Mouse (Mus musculus) heart, embryonic 13.5 days (tissue): Measurements from ENCODE around the gene Nrxn1. TPM values are rescaled to one million over a fixed set of nuclear protein-coding genes. Genes with fewer than 3 reads are reported as not detected.
"Not testable (repeated sequence)": the region's sequence is repeated elsewhere in the genome, so short reads cannot be mapped to it uniquely, and the experiment has no call there.

ENCODE experiments used
- ATAC-seq: fragments of 200-750 bp; cut with Nextera tagmentation; 2 replicates; pipeline ENCODE4 v1.8.0; 2017; ENCODE audit warnings: moderate TSS enrichment; ENCODE audit not compliant: insufficient number of reproducible peaks, low FRiP score, low TSS enrichment; ENCODE audit errors: extremely low read depth
- H3K27ac ChIP-seq: fragments of 300-500 bp; sonication (generic); replicated peaks from 2 replicates; pipeline ENCODE4 v1.5.1; 2015; ENCODE audit warnings: moderate library complexity, mild to moderate bottlenecking, inconsistent platforms
- H3K27me3 ChIP-seq: fragments of 300-500 bp; sonication (generic); replicated peaks from 2 replicates; pipeline ENCODE4 v1.6.1; 2015; ENCODE audit warnings: mild to moderate bottlenecking, inconsistent platforms
- H3K36me3 ChIP-seq: fragments of 300-500 bp; sonication (generic); 2 replicates; pipeline ENCODE4 v1.6.1; 2015; ENCODE audit warnings: mild to moderate bottlenecking, inconsistent platforms
- H3K4me1 ChIP-seq: fragments of 300-500 bp; sonication (generic); 2 replicates; pipeline ENCODE4 v1.6.1; 2015; ENCODE audit warnings: inconsistent platforms
- H3K4me2 ChIP-seq: fragments of 300-500 bp; sonication (generic); 2 replicates; pipeline ENCODE4 v1.6.1; 2015; ENCODE audit warnings: inconsistent platforms, mild to moderate bottlenecking, moderate library complexity
- H3K4me3 ChIP-seq: fragments of 300-500 bp; sonication (generic); 2 replicates; pipeline ENCODE4 v1.5.1; 2015; ENCODE audit warnings: moderate library complexity, mild to moderate bottlenecking, inconsistent platforms
- H3K9ac ChIP-seq: fragments of 300-500 bp; sonication (generic); 2 replicates; pipeline ENCODE4 v1.6.1; 2015; ENCODE audit warnings: inconsistent platforms, mild to moderate bottlenecking, moderate library complexity
- H3K9me3 ChIP-seq: fragments of 300-500 bp; sonication (generic); 2 replicates; pipeline ENCODE4 v1.6.1; 2016; ENCODE audit warnings: inconsistent platforms
- WGBS: fragments of 180-500 bp; shearing (Covaris S2); methylation state at CpG from one replicate; pipeline ENCODE4 v1.1.7; 2015; ENCODE audit warnings: mixed read lengths; 5-methylcytosine and 5-hydroxymethylcytosine counted together
- polyA plus RNA-seq: library from polyadenylated mRNA; unstranded; fragments of >200 nt; fragmentation: Nextera tagmentation; extraction: Ambion mirVana; gene quantifications from 2 replicates; pipeline ENCODE4 v1.2.1, GENCODE M21; 2015

Nrxn1 gene
- polyA plus RNA-seq, 1 experiment from 2014 or later = 1.8 TPM

GRCm38 (mm10) chr17:90272225-90272624 lies 820.6 kb downstream of the Nrxn1 start:
- Histone ChIP-seq H3K27me3 (no peaks in the 10 kb centered on the region), H3K27ac (no peak overlapping the region), H3K4me3 (no peak overlapping the region), H3K36me3 (no peaks in the 10 kb centered on the region), H3K9me3 (no peaks in the 10 kb centered on the region), H3K4me1 (no peaks in the 10 kb centered on the region), H3K9ac (no peak overlapping the region), H3K4me2 (no peak overlapping the region)
- no peak for ATAC-seq
- WGBS = 52% methylated on average over 4 of the region's 4 CpGs

- WGBS = 34% methylated on average over 4 of the region's 4 CpGs
- H3K9ac ChIP-seq = no peak overlapping the region
- H3K4me3 ChIP-seq = no peak overlapping the region
- ATAC-seq = no peak
- H3K4me1 ChIP-seq = no peaks in the 10 kb centered on the region
- H3K27me3 ChIP-seq = no peaks in the 10 kb centered on the region
- no peaks in the 10 kb centered on the region for H3K36me3 ChIP-seq
- H3K9me3 ChIP-seq = no peaks in the 10 kb centered on the region
- H3K4me2 ChIP-seq = no peak overlapping the region
- no peak overlapping the region for H3K27ac ChIP-seq
Observed at GRCm38 (mm10) chr17:90271165-90271564, 821.7 kb downstream of the Nrxn1 start.

GRCm38 (mm10) chr17:90269143-90269542 lies 823.7 kb downstream of the Nrxn1 start:
- Histone ChIP-seq H3K4me3 (no peak overlapping the region), H3K4me1 (no peaks in the 10 kb centered on the region), H3K9ac (no peak overlapping the region), H3K4me2 (no peak overlapping the region), H3K27ac (no peak overlapping the region), H3K27me3 (no peaks in the 10 kb centered on the region), H3K9me3 (no peaks in the 10 kb centered on the region), H3K36me3 (no peaks in the 10 kb centered on the region)
- 72% methylated on average over 2 of the region's 2 CpGs for WGBS
- no peak for ATAC-seq

DNA sequence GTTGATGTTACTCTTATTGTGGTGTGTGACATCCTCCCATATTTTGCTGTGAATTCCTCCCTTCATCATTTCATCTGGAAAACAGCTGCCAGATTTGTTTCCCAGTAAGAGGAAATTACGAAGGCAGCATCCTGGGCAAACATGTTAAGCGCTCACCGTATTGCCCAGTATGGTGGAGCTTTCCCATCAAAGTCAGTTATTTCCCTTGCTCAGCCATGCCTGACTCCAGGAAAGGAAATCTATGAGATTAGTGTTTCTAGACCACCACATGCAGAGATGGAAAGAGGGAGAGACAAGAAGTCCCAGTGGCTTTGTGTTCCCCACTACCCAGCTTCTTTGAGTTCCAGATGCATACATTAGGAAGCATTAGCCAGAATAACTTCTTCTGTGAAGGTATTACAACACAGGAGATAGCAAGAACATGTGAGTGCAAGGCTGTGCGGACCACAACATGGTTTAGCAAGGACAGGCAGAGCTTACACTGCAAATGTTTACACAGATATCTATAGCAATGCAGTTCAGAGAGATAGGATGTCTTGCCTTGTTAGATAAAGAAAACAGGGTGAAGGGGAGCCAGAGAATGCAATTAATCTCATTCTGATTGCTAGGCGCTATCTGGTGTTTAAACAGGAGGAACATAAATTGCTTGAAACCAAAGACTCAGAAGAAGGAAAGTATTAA lies 839.3 kb downstream of the Nrxn1 start:
- no peak overlapping the region for H3K4me2 ChIP-seq
- H3K27me3 ChIP-seq = no peaks in the 10 kb centered on the region
- H3K4me1 ChIP-seq = no peaks in the 10 kb centered on the region; the same call in 1 of the 2 replicates
- no peak overlapping the region for H3K9ac ChIP-seq
- no peak overlapping the region for H3K4me3 ChIP-seq
- H3K9me3 ChIP-seq = no peaks in the 10 kb centered on the region
- no peaks in the 10 kb centered on the region for H3K36me3 ChIP-seq
- H3K27ac ChIP-seq = peak overlapping the region; percentile 41; the same call in 1 of the 2 replicates
- ATAC-seq = no peak
- 36% methylated on average over 5 of the region's 5 CpGs for WGBS

DNA sequence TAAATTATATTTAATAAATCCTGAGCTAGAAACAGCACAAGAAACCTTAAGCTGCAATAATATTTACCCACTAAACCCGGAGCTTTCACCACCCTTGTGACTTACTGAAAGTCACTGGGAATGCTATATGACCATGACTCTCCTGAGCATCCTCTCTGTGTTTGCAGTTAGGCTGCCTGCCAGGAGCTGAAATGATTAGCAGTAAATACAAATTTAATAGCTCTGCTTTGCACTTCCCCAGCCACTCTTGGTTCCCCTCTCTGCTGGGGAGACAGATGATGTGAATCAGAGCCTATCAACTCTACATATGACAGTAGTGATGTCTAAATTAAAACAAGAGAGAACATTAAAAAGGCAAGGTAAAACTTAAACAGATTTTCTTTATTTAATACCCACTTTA lies 840.7 kb downstream of the Nrxn1 start:
- no peak for ATAC-seq
- Histone ChIP-seq H3K4me1 (no peaks in the 10 kb centered on the region; the same call in 1 of the 2 replicates), H3K4me2 (no peak overlapping the region), H3K36me3 (no peaks in the 10 kb centered on the region), H3K27me3 (no peaks in the 10 kb centered on the region), H3K9me3 (no peaks in the 10 kb centered on the region), H3K27ac (no peak overlapping the region), H3K9ac (no peak overlapping the region), H3K4me3 (no peak overlapping the region)
- WGBS = 73% methylated on average over 1 of the region's 1 CpGs

DNA sequence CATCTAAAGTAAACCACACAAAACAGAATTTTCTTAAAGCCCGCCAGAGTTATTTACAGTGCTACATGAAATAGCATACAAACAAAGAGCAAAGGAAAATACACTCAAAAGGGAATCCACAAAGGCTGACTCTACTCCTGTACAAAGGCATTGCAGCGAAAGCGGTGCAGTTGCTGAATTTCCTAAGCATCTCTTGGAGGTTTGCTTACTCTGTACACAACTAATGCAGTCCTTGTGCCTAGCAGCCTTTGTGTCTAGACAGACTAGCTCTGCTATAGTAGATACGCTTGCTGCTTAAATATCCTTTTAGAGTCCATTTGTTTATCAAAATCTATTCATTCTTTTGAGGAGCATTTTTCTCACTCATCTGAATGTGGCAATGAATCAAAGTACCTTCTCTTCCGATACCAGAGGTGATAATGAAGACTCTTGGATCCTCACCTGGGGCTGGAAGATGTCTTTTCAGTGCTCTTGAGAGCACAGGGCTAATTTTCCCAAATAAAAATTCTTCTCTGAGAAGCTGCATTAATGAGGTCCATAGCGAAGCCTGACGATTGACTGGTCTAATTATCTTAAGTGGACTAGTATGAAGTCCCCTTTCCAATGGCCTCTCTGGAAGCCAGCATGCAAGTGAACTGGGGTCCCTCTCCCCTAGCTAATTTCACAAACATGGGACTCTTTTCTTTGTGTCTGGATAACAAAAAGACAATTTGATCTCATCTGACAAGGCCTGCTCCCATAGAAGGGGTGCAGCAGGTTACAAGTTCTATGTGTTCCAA lies 845.6 kb downstream of the Nrxn1 start:
- Histone ChIP-seq H3K27ac (no peak overlapping the region), H3K9me3 (no peaks in the 10 kb centered on the region), H3K4me1 (no peaks in the 10 kb centered on the region; the same call in 1 of the 2 replicates), H3K4me2 (no peak overlapping the region), H3K27me3 (no peaks in the 10 kb centered on the region), H3K4me3 (no peak overlapping the region), H3K36me3 (no peaks in the 10 kb centered on the region), H3K9ac (no peak overlapping the region)
- ATAC-seq = no peak
- 85% methylated on average over 7 of the region's 7 CpGs for WGBS

GRCm38 (mm10) chr17:90244339-90244738 lies 848.5 kb downstream of the Nrxn1 start:
- H3K27me3 ChIP-seq = no peaks in the 10 kb centered on the region
- no peak overlapping the region for H3K4me2 ChIP-seq
- no peak overlapping the region for H3K4me3 ChIP-seq
- no peaks in the 10 kb centered on the region for H3K36me3 ChIP-seq
- no peak for ATAC-seq
- H3K9ac ChIP-seq = no peak overlapping the region
- no peaks in the 10 kb centered on the region for H3K9me3 ChIP-seq
- H3K27ac ChIP-seq = no peak overlapping the region
- no peaks in the 10 kb centered on the region for H3K4me1 ChIP-seq
- 46% methylated on average over 2 of the region's 2 CpGs for WGBS

DNA sequence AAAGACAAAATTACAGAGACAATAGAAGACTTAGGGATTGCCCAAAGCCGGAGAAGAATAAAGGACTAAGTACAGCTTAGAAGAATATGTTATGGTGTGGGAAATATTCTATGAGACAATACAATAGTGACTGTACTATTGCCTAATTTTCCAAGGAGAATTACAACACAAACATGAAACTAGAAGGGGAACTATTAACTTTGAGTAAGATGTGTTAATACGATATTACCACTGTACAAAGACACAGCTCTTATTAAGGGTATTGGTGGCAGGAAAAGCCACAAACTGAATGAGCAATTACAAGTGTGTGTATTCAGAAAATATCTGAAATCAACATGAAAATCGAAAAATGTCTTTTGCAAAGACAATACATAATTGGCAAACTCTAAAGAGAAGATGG lies 853.9 kb downstream of the Nrxn1 start:
- WGBS = 70% methylated on average over 3 of the region's 3 CpGs
- no peak overlapping the region for H3K27ac ChIP-seq
- H3K4me1 ChIP-seq = no peaks in the 10 kb centered on the region
- no peak for ATAC-seq
- H3K4me2 ChIP-seq = no peak overlapping the region
- no peaks in the 10 kb centered on the region for H3K9me3 ChIP-seq
- H3K27me3 ChIP-seq = no peaks in the 10 kb centered on the region
- H3K9ac ChIP-seq = no peak overlapping the region
- H3K4me3 ChIP-seq = no peak overlapping the region
- no peaks in the 10 kb centered on the region for H3K36me3 ChIP-seq

DNA sequence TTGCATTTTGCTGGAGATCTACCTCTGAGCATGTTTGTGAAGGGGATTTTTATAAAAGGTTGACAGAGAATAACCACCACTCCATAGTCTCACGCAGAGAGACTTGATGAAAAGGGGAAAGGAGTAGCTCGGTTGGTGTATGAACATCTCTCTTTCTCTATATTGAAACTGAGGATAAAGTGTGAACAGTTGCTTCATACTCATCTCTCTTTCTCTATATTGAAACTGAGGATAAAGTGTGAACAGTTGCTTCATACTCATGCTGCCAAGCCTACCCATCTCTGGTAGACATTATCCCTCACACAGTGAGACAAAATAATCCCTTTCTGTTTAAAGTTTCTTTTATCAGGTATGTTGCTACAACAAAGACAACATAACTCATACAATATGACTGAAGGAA lies 854.4 kb downstream of the Nrxn1 start:
- Histone ChIP-seq H3K27me3 (no peaks in the 10 kb centered on the region), H3K36me3 (no peaks in the 10 kb centered on the region), H3K4me3 (no peak overlapping the region), H3K4me1 (no peaks in the 10 kb centered on the region), H3K9me3 (no peaks in the 10 kb centered on the region), H3K27ac (no peak overlapping the region), H3K4me2 (no peak overlapping the region), H3K9ac (no peak overlapping the region)
- 87% methylated on average over 2 of the region's 2 CpGs for WGBS
- ATAC-seq = no peak

- H3K4me2 ChIP-seq, ATAC-seq, H3K27me3 ChIP-seq, H3K36me3 ChIP-seq, H3K9ac ChIP-seq, H3K27ac ChIP-seq, H3K9me3 ChIP-seq, H3K4me1 ChIP-seq, H3K4me3 ChIP-seq: not testable (repeated sequence)
- WGBS = 91% methylated on average over 1 of the region's 1 CpGs
Observed at GRCm38 (mm10) chr17:90235674-90236073, 857.2 kb downstream of the Nrxn1 start.

DNA sequence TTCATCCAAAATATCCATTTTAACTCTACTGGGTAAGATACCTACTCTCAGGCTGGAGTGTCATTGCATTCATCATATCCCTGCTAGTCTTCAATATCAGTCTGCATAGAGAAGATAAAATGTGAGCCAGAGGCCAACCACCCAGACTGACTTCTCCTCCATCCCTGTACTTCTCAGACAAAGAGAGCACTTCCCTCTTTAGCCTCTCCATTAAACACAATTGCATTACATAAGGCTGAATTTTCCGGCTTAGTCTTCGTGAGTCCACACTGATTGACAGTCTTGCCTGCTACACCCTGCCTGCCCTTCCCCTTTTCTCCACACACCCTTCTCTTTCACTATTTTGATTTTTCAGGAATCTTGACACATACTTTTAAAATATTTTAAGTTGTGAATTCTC lies 858.1 kb downstream of the Nrxn1 start:
- Histone ChIP-seq H3K27ac (no peak overlapping the region), H3K4me2 (no peak overlapping the region), H3K4me1 (no peaks in the 10 kb centered on the region), H3K27me3 (no peaks in the 10 kb centered on the region), H3K4me3 (no peak overlapping the region), H3K9me3 (peaks cover 2% of the 10 kb centered on the region; the same call in 1 of the 2 replicates), H3K36me3 (no peaks in the 10 kb centered on the region), H3K9ac (no peak overlapping the region)
- WGBS = 71% methylated on average over 2 of the region's 2 CpGs
- ATAC-seq = no peak

- Histone ChIP-seq H3K36me3 (no peaks in the 10 kb centered on the region), H3K9ac (no peak overlapping the region), H3K4me3 (no peak overlapping the region), H3K4me1 (no peaks in the 10 kb centered on the region), H3K9me3 (no peaks in the 10 kb centered on the region), H3K4me2 (no peak overlapping the region), H3K27me3 (no peaks in the 10 kb centered on the region), H3K27ac (no peak overlapping the region)
- ATAC-seq = no peak
Observed at GRCm38 (mm10) chr17:90208547-90208946, 884.3 kb downstream of the Nrxn1 start.
